Mouse (Mus musculus) midbrain, postnatal 0 days (tissue): Measurements from ENCODE around the gene Hacd2. TPM values are rescaled to one million over a fixed set of nuclear protein-coding genes. Genes with fewer than 3 reads are reported as not detected.

ENCODE experiments used
- ATAC-seq: fragments of 200-750 bp; cut with Nextera tagmentation; 2 replicates; pipeline ENCODE4 v1.8.0; 2017; ENCODE audit warnings: moderate number of reproducible peaks, mild to moderate bottlenecking, moderate TSS enrichment, moderate library complexity; ENCODE audit not compliant: low FRiP score
- DNase-seq: peaks from one replicate; pipeline ENCODE4 v3.0.0-alpha.2; 2015; ENCODE audit warnings: low spot score
- H3K27ac ChIP-seq: fragments of 300-500 bp; sonication (generic); 2 replicates; pipeline ENCODE4 v1.5.1; 2014; ENCODE audit warnings: low read depth, mild to moderate bottlenecking, low read length, mixed read lengths
- H3K27me3 ChIP-seq: fragments of 300-500 bp; sonication (generic); 2 replicates; pipeline ENCODE4 v1.6.1; 2014; ENCODE audit warnings: low read length, control low read depth, mixed read lengths; ENCODE audit not compliant: insufficient read depth
- H3K36me3 ChIP-seq: fragments of 300-500 bp; sonication (generic); 2 replicates; pipeline ENCODE4 v1.6.1; 2014; ENCODE audit warnings: low read length, control low read depth, mixed read lengths; ENCODE audit not compliant: insufficient read depth
- H3K4me1 ChIP-seq: fragments of 300-500 bp; sonication (generic); 2 replicates; pipeline ENCODE4 v1.6.1; 2014; ENCODE audit warnings: mild to moderate bottlenecking, control low read depth, antibody characterized with exemption, low read length, mixed read lengths; ENCODE audit not compliant: insufficient read depth
- H3K4me2 ChIP-seq: fragments of 300-500 bp; sonication (generic); 2 replicates; pipeline ENCODE4 v1.6.1; 2014; ENCODE audit warnings: low read depth, mild to moderate bottlenecking, low read length, mixed read lengths; ENCODE audit not compliant: poor library complexity, severe bottlenecking
- H3K4me3 ChIP-seq: fragments of 300-500 bp; sonication (generic); 2 replicates; pipeline ENCODE4 v1.5.1; 2014; ENCODE audit warnings: low read depth, mild to moderate bottlenecking, low read length, moderate library complexity
- H3K9ac ChIP-seq: fragments of 300-500 bp; sonication (generic); replicated peaks from 2 replicates; pipeline ENCODE4 v1.6.1; 2014; ENCODE audit warnings: mild to moderate bottlenecking, low read length, moderate library complexity, mixed read lengths; ENCODE audit not compliant: poor library complexity, severe bottlenecking
- H3K9me3 ChIP-seq: fragments of 300-500 bp; sonication (generic); 2 replicates; pipeline ENCODE4 v1.6.1; 2016; ENCODE audit warnings: low read length, control low read depth
- CTCF ChIP-seq: IDR thresholded peaks from 2 replicates; pipeline ENCODE4 v1.5.1; 2016; ENCODE audit warnings: antibody characterized with exemption, mild to moderate bottlenecking
- WGBS: fragments of 180-500 bp; shearing (Covaris S2); extraction: QIAGEN DNeasy Blood & Tissue Kit; methylation state at CpG from one replicate; pipeline ENCODE4 v1.1.7; 2014; 5-methylcytosine and 5-hydroxymethylcytosine counted together
- polyA plus RNA-seq: library from polyadenylated mRNA; unstranded; fragments of >200 nt; fragmentation: Nextera tagmentation; extraction: Ambion mirVana; gene quantifications from 2 replicates; pipeline ENCODE4 v1.2.1, GENCODE M21; 2015
- total RNA-seq: library from RNA; depleted of rRNA; stranded (reverse); fragments of >200 nt; gene quantifications from 2 replicates; pipeline ENCODE4 v1.2.3, GENCODE M21; 2014

Gene Hacd2
- total and polyA plus RNA-seq, 2 experiments from 2014 or later = 28.4 to 49.4 TPM

DNA sequence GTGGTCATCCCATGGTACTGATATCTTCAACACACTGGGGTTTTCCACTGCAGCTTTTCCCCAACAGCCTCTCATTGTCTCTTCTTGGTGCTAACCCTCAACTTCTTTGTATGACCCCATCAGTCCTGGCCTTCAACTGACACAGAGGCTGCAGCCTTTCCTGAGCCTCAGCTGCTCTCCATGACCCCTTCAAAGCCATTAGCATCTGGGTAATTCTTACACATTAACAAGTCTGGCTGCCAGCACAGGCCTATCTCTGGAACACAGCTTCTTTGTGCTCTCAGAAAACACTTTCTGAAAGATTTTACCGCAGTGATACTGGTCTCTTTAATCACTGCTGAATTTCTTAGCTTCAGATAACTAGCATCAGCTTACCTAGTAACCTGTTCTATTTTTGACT lies 17.9 kb downstream of the Hacd2 start:
- DNase-seq = no peak
- H3K27me3 ChIP-seq = no peaks in the 10 kb centered on the region
- 63% methylated on average over 1 of the region's 1 CpGs for WGBS

DNA sequence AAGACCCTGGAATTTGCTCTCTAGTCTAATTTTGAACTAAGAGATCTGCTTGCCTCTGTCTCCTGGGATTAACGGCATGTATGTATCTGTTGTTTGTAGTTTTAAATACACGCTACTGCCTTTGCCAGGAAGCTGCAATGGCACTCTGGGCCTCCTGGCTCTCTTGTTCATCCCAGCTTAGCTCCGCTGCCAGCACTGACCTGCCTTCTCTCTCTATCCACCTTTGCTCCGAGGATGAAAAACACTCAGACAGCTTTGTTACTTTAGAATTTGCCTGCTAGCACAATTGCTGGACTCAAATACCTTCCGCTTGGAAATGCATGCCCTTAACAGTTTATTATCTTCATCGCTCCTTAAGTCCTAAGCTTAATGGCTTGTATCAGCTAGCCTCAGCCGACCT lies 18.8 kb downstream of the Hacd2 start:
- ATAC-seq = no peak
- no peak for TF ChIP-seq CTCF
- WGBS = 82% methylated on average over 7 of the region's 7 CpGs

More for the DNA sequence above, 17.9 kb downstream of the Hacd2 start:
- no peak overlapping the region for H3K4me2 ChIP-seq
- ATAC-seq = no peak
- no peak for TF ChIP-seq CTCF
- no peak overlapping the region for H3K27ac ChIP-seq
- no peaks in the 10 kb centered on the region; the same call in 1 of the 2 replicates for H3K36me3 ChIP-seq
- H3K9me3 ChIP-seq = no peaks in the 10 kb centered on the region
- no peaks in the 10 kb centered on the region for H3K4me1 ChIP-seq
- no peak overlapping the region for H3K4me3 ChIP-seq
- no peak overlapping the region for H3K9ac ChIP-seq

GRCm38 (mm10) chr16:35046081-35046775 lies 24.0 kb downstream of the Hacd2 start:
- Histone ChIP-seq H3K9ac (no peak overlapping the region), H3K36me3 (0 out of 2 replicates have a peak, but pooled peaks cover 4% of the 10 kb centered on the region), H3K4me2 (no peak overlapping the region), H3K27ac (no peak overlapping the region), H3K4me3 (no peak overlapping the region), H3K27me3 (no peaks in the 10 kb centered on the region), H3K4me1 (no peaks in the 10 kb centered on the region), H3K9me3 (no peaks in the 10 kb centered on the region)
- 84% methylated on average over 6 of the region's 6 CpGs for WGBS
- DNase-seq = no peak
- ATAC-seq = no peak
- no peak for TF ChIP-seq CTCF

More for the DNA sequence above, 18.8 kb downstream of the Hacd2 start:
- Histone ChIP-seq H3K4me3 (no peak overlapping the region), H3K27me3 (no peaks in the 10 kb centered on the region), H3K4me2 (no peak overlapping the region), H3K9ac (no peak overlapping the region), H3K4me1 (no peaks in the 10 kb centered on the region), H3K27ac (no peak overlapping the region), H3K9me3 (no peaks in the 10 kb centered on the region), H3K36me3 (no peaks in the 10 kb centered on the region; the same call in 1 of the 2 replicates)
- no peak for DNase-seq

GRCm38 (mm10) chr16:35047272-35047969 lies 25.2 kb downstream of the Hacd2 start:
- WGBS = 89% methylated on average over 6 of the region's 6 CpGs
- Histone ChIP-seq H3K4me1 (no peaks in the 10 kb centered on the region), H3K36me3 (0 out of 2 replicates have a peak, but pooled peaks cover 4% of the 10 kb centered on the region), H3K4me2 (no peak overlapping the region), H3K9me3 (no peaks in the 10 kb centered on the region), H3K9ac (no peak overlapping the region), H3K27me3 (no peaks in the 10 kb centered on the region), H3K27ac (no peak overlapping the region), H3K4me3 (no peak overlapping the region)
- no peak for DNase-seq
- ATAC-seq = no peak
- no peak for TF ChIP-seq CTCF

DNA sequence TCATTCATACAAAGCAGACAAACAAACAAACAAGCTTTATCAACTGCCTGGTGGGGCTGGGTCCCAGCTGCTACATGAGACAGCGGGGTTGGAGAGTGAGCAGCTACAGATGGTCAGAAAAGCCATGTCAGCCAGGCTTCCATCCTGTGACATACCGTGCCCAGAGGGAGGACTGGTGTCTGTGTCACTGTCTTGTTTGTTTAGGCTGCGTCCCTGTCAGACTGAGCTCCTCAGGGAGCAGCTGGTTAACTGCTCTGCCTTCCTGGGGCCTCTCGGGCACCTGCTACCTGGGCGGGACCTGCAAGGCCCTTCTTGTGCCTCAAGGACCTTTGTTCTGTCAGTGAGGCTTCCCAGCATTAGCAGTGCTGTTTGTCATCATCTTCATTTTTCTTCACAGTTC lies 28.8 kb downstream of the Hacd2 start:
- DNase-seq (peak; percentile 53), ATAC-seq (no peak)
- TF ChIP-seq CTCF = no peak
- H3K4me2 ChIP-seq = no peak overlapping the region
- 50% methylated on average over 5 of the region's 5 CpGs for WGBS
- no peak overlapping the region for H3K9ac ChIP-seq
- no peaks in the 10 kb centered on the region for H3K4me1 ChIP-seq
- no peak overlapping the region for H3K4me3 ChIP-seq
- H3K9me3 ChIP-seq = no peaks in the 10 kb centered on the region
- H3K27me3 ChIP-seq = no peaks in the 10 kb centered on the region
- peaks cover 9% of the 10 kb centered on the region; the same call in 1 of the 2 replicates for H3K36me3 ChIP-seq
- H3K27ac ChIP-seq = no peak overlapping the region

DNA sequence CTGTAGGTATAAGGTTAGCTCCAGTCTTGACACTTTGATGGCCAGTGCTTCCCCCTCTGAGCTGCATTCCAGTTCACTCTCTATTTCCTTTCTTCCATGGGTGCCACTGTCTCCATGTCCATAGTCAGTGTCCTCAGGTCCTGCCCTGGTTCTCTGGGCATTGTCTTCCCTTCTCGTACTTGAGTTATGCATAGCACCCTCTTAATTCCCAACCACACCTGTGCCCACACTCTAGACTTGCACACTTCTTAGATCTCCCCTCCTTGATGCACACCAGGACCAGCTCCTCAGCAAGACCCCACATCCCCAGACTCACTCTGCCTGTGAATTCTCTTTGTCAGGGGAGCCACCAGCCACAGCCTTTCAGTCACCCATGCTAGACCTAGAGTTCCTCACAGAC lies 30.0 kb downstream of the Hacd2 start:
- ATAC-seq (no peak), DNase-seq (no peak)
- no peaks in the 10 kb centered on the region for H3K9me3 ChIP-seq
- H3K4me1 ChIP-seq = no peaks in the 10 kb centered on the region
- no peak for TF ChIP-seq CTCF
- H3K27me3 ChIP-seq = no peaks in the 10 kb centered on the region
- no peak overlapping the region for H3K9ac ChIP-seq
- 100% methylated on average over 1 of the region's 1 CpGs for WGBS
- H3K27ac ChIP-seq = no peak overlapping the region
- no peak overlapping the region for H3K4me2 ChIP-seq
- peaks cover 9% of the 10 kb centered on the region; the same call in 1 of the 2 replicates for H3K36me3 ChIP-seq
- no peak overlapping the region for H3K4me3 ChIP-seq
